Mouse (Mus musculus) heart, postnatal 0 days (tissue): ENCODE data around the gene Snrnp25. TPM values are rescaled to one million over a fixed set of nuclear protein-coding genes. Genes with fewer than 3 reads are reported as not detected.
A peak's percentile ranks its signal among the peaks of the same experiment; 100 is the strongest.

Experiments used
- ATAC-seq: fragments of 200-750 bp; cut with Nextera tagmentation; 2 replicates; pipeline ENCODE4 v1.8.0; 2017; ENCODE audit warnings: low read depth, moderate number of reproducible peaks, moderate library complexity; ENCODE audit not compliant: insufficient read depth
- DNase-seq: peaks from one replicate; pipeline ENCODE4 v3.0.0-alpha.2; 2016; ENCODE audit warnings: low spot score
- H3K27ac ChIP-seq: fragments of 300-500 bp; sonication (generic); 2 replicates; pipeline ENCODE4 v1.5.1; 2014; ENCODE audit warnings: low read depth, mild to moderate bottlenecking
- H3K27me3 ChIP-seq: fragments of 300-500 bp; sonication (generic); 2 replicates; pipeline ENCODE4 v1.6.1; 2014; ENCODE audit warnings: low read length, mixed read lengths; ENCODE audit not compliant: control insufficient read depth, insufficient read depth
- H3K36me3 ChIP-seq: fragments of 300-500 bp; sonication (generic); replicated peaks from 2 replicates; pipeline ENCODE4 v1.6.1; 2014; ENCODE audit warnings: low read length, mixed read lengths; ENCODE audit not compliant: control insufficient read depth, insufficient read depth
- H3K4me1 ChIP-seq: fragments of 300-500 bp; sonication (generic); 2 replicates; pipeline ENCODE4 v1.6.1; 2014; ENCODE audit warnings: antibody characterized with exemption; ENCODE audit not compliant: control insufficient read depth, insufficient read depth
- H3K4me2 ChIP-seq: fragments of 300-500 bp; sonication (generic); 2 replicates; pipeline ENCODE4 v1.6.1; 2014; ENCODE audit warnings: low read depth, mild to moderate bottlenecking, low read length, moderate library complexity
- H3K4me3 ChIP-seq: fragments of 300-500 bp; sonication (generic); 2 replicates; pipeline ENCODE4 v1.5.1; 2014; ENCODE audit warnings: low read depth, low read length
- H3K9ac ChIP-seq: fragments of 300-500 bp; sonication (generic); replicated peaks from 2 replicates; pipeline ENCODE4 v1.6.1; 2014; ENCODE audit warnings: low read depth, low read length, mixed read lengths
- H3K9me3 ChIP-seq: fragments of 300-500 bp; sonication (generic); replicated peaks from 2 replicates; pipeline ENCODE4 v1.6.1; 2016; ENCODE audit warnings: low read length; ENCODE audit not compliant: control insufficient read depth
- CTCF ChIP-seq: IDR thresholded peaks from 2 replicates; pipeline ENCODE4 v1.5.1; 2016; ENCODE audit warnings: antibody characterized with exemption, control low read depth, low read depth
- EP300 ChIP-seq: IDR thresholded peaks from 2 replicates; pipeline ENCODE4 v1.6.1; 2016; ENCODE audit warnings: antibody characterized with exemption, low read depth
- WGBS: fragments of 180-500 bp; shearing (Covaris S2); extraction: QIAGEN DNeasy Blood & Tissue Kit; methylation state at CpG from one replicate; pipeline ENCODE4 v1.1.7; 2014; 5-methylcytosine and 5-hydroxymethylcytosine counted together
- polyA plus RNA-seq: library from polyadenylated mRNA; unstranded; fragments of >200 nt; fragmentation: Nextera tagmentation; extraction: Ambion mirVana; gene quantifications from 2 replicates; pipeline ENCODE4 v1.2.1, GENCODE M21; 2015
- total RNA-seq: library from RNA; depleted of rRNA; stranded (reverse); fragments of >200 nt; gene quantifications from 2 replicates; pipeline ENCODE4 v1.2.3, GENCODE M21; 2014; ENCODE audit warnings: low replicate concordance

Gene Snrnp25
- total and polyA plus RNA-seq, 2 experiments from 2014 or later: 12.9 to 27.1 TPM

DNA sequence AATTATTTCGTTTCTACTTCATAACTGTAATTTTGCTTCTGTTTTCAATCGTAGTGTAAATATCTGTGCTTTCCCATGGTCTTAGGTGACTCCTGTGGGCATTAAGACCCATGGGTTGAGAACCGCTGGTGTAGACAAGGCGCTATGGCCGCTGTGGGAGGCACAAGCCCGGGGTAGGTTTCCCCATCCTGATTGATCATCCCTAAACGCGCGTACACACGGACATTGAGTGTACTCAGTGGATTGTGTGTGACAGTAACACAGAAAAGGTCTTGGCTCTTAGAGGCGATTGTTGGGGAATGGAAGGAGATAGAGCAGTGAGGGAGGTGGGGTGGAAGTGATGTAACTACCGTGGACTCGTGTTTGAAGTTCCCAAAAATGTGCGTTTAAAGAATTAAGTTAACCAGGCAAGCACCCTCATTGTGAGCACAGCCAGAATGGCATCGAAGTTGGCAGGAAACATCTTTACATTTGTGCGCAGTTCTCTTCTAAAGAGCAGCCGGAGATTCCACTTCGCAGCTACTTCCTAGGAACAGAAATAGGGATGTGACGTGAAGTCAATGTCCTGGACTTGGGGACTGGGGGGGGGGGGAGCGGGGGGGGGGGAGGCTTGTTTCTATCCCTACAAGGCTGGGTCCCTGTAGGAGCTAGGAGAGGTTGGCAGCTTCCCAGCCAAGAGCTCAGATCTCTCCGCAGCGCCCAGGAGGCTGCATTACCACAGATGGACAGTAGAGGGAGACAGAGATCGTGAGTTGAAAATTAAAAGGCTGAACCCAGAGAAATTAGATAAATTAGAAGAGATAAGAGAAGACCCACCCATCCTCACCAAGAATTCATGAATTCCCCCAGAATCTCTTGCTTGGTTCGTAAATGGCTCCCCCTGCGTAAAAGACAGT is 23.0 kb upstream of the Snrnp25 start:
- TF ChIP-seq CTCF: peak; percentile 91
- TF ChIP-seq EP300: no peak
- Histone ChIP-seq H3K9me3 (no peaks in the 10 kb centered on the region), H3K4me3 (no peak overlapping the region), H3K4me2 (no peak overlapping the region), H3K36me3 (no peaks in the 10 kb centered on the region), H3K27me3 (no peaks in the 10 kb centered on the region), H3K9ac (no peak overlapping the region; the same call in 1 of the 2 replicates), H3K4me1 (no peaks in the 10 kb centered on the region), H3K27ac (no peak overlapping the region)
- 40% methylated on average over 25 of the region's 25 CpGs for WGBS
- peak; percentile 69; the same call in 1 of the 2 replicates for ATAC-seq
- peak; percentile 66 for DNase-seq

DNA sequence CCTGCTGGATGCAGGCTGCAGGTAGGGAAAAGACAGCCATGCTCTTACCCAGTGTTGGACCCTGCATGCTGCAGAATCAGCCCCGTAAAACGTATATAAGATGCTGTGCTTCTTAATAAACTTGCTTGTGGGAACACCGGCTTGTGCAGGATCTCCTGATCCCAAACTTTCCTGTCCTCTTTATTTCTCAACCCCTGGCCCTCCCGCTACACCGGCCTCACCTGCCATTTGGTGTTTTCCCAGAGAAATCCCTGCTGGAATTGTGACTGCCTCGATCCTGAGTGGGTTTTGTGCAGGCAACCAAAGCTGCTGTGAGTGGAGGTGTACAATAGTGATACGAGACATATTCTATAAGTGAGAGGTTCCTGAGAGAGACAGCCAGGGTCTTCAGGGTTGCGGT is 20.7 kb upstream of the Snrnp25 start:
- H3K27ac ChIP-seq: no peak overlapping the region
- 82% methylated on average over 8 of the region's 8 CpGs for WGBS
- no peak for ATAC-seq
- H3K27me3 ChIP-seq: no peaks in the 10 kb centered on the region
- no peaks in the 10 kb centered on the region for H3K36me3 ChIP-seq
- no peak overlapping the region for H3K4me2 ChIP-seq
- no peaks in the 10 kb centered on the region for H3K9me3 ChIP-seq
- TF ChIP-seq CTCF (no peak), EP300 (no peak)
- H3K4me3 ChIP-seq: no peak overlapping the region
- H3K9ac ChIP-seq: no peak overlapping the region
- DNase-seq: no peak
- H3K4me1 ChIP-seq: no peaks in the 10 kb centered on the region

DNA sequence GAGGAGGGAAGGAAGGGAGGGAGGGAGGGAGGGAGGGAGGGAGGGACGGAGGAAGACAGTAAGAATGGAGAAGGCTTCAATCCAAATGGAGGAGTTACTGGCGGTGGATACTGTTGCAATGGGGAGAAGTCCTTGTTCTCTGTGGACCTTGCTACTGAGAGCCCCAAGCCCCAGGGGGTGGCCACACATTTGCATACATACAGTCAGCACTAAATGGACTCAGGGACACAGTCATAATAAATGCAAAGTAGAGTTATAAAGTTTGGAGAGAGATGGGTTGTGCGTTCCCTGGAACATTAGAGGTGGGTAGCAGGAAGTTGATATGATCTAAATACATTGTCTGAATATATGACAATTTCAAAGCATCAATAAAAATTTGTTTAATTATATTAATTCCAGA is 19.2 kb upstream of the Snrnp25 start:
- no peak for TF ChIP-seq EP300
- no peak for TF ChIP-seq CTCF
- Histone ChIP-seq H3K27ac (no peak overlapping the region), H3K36me3 (no peaks in the 10 kb centered on the region), H3K9ac (no peak overlapping the region), H3K4me2 (no peak overlapping the region), H3K4me1 (no peaks in the 10 kb centered on the region), H3K27me3 (no peaks in the 10 kb centered on the region), H3K4me3 (no peak overlapping the region), H3K9me3 (no peaks in the 10 kb centered on the region)
- ATAC-seq (no peak), DNase-seq (no peak)
- 65% methylated on average over 3 of the region's 3 CpGs for WGBS

DNA sequence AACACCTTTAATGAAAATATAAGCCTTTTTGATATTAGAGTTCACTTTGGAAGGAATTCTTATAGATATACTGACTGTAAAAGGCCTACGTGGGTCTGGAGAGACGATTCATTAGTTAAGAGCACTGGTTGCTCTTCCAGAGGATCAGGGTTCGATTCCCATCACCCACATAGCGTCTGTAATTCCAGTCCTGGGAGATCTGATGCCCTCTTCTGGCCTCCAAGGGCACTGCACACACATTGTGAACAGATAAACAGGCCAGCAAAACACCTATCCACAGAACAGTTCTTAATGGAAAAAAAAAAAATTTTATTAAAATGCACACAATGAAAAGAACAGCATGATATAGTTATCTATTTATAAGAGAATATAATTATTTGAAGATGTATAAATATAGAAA is 18.0 kb upstream of the Snrnp25 start:
- WGBS: 88% methylated on average over 4 of the region's 4 CpGs
- Histone ChIP-seq H3K27me3 (no peaks in the 10 kb centered on the region), H3K9ac (no peak overlapping the region), H3K4me2 (no peak overlapping the region), H3K36me3 (no peaks in the 10 kb centered on the region), H3K9me3 (no peaks in the 10 kb centered on the region), H3K4me3 (no peak overlapping the region), H3K4me1 (no peaks in the 10 kb centered on the region; the same call in 1 of the 2 replicates), H3K27ac (no peak overlapping the region)
- DNase-seq (no peak), ATAC-seq (no peak)
- no peak for TF ChIP-seq EP300
- no peak for TF ChIP-seq CTCF

DNA sequence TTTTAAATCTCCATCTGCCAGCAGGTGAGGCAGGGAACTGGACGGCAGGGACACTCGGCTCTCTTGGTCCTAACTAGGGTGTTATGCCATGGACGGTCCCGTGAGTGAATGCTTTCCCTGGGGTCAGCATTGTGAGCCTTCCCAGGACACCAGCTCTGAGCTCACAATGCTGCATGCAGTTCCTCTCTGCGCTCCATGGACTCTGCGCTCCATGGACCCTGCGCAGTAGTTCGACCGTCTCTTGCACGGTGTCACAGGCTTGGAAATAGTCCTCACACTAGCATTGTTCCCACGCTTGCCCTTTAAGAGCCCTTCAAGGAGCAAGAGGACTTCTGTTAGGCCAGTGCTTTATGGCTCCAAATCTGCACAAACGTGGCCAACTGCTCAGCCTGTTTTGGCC is 16.3 kb upstream of the Snrnp25 start:
- no peak for ATAC-seq
- no peak overlapping the region for H3K4me3 ChIP-seq
- 83% methylated on average over 12 of the region's 12 CpGs for WGBS
- no peak for DNase-seq
- H3K36me3 ChIP-seq: no peaks in the 10 kb centered on the region
- H3K9me3 ChIP-seq: no peaks in the 10 kb centered on the region
- H3K27ac ChIP-seq: no peak overlapping the region
- no peaks in the 10 kb centered on the region; the same call in 1 of the 2 replicates for H3K4me1 ChIP-seq
- H3K9ac ChIP-seq: no peak overlapping the region
- H3K4me2 ChIP-seq: no peak overlapping the region
- TF ChIP-seq EP300 (no peak), CTCF (no peak)
- no peaks in the 10 kb centered on the region for H3K27me3 ChIP-seq

DNA sequence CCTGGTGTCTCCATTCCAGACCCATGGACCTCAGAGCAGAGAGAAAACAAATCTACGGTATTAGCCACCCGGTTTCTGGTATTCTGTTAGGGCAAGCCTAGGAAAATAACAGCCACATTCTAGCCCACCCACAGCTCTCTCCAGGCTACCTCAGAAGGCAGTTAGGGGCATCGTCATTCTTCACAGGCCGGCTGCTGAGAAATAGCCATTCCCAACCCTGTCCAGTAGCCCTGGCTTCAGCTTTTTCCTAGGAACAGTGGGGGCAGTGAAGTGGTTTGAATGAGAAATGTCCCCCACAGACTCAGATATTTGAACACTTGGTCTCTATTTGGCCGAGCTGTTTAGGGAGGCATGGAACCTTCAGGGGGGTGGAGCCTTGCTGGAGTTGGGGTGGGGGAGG is 15.8 kb upstream of the Snrnp25 start:
- ATAC-seq: no peak
- whole genome bisulfite sequencing: 72% methylated on average over 5 of the region's 5 CpGs

More for the DNA sequence above, 15.8 kb upstream of the Snrnp25 start:
- Histone ChIP-seq H3K9ac (no peak overlapping the region), H3K9me3 (no peaks in the 10 kb centered on the region), H3K36me3 (no peaks in the 10 kb centered on the region), H3K4me3 (no peak overlapping the region), H3K27me3 (no peaks in the 10 kb centered on the region), H3K4me1 (no peaks in the 10 kb centered on the region; the same call in 1 of the 2 replicates), H3K4me2 (no peak overlapping the region), H3K27ac (no peak overlapping the region)
- TF ChIP-seq EP300 (no peak), CTCF (no peak)
- DNase-seq: no peak
